Mouse (Mus musculus): ENCODE results near the gene Nr1h4.

GRCm38 (mm10) chr10:89542321-89542720 lies 8.9 kb upstream of the Nr1h4 start:
- TF ChIP-seq USF1 (IDR thresholded peaks at IDR 0.05; ENCODE audit: low read depth) = no peak
- TF ChIP-seq MAX (IDR thresholded peaks at IDR 0.05) = no peak
- no peak for TF ChIP-seq FOSL1 (IDR thresholded peaks at IDR 0.05; ENCODE audit: insufficient read depth, low read length, poor library complexity, severe bottlenecking)
- no peak for TF ChIP-seq CTCF (IDR thresholded peaks at IDR 0.05; ENCODE audit: control insufficient read depth, insufficient read depth, insufficient read length)

Measured in C2C12 (cell line).